Mouse (Mus musculus): ENCODE measurements around the gene Pkd2l1. TPM values are rescaled to one million over a fixed set of nuclear protein-coding genes. Genes with fewer than 3 reads are reported as not detected.

Gene Pkd2l1
- polyA plus RNA-seq, 1 experiment from 2014 or later, result 0.08 TPM

GRCm38 (mm10) chr19:44197053-44197852, 5.0 kb upstream of the Pkd2l1 start:
- TF ChIP-seq CTCF (IDR thresholded peaks at IDR 0.05; ENCODE audit: low read depth), result no peak

GRCm38 (mm10) chr19:44195138-44195537, 2.9 kb upstream of the Pkd2l1 start:
- H3K36me3 ChIP-seq (ENCODE audit: insufficient read depth, low read length), result no peaks in the 10 kb centered on the region
- H3K9ac ChIP-seq (ENCODE audit: low read depth, low read length), result no peak overlapping the region
- H3K27ac ChIP-seq, result no peak overlapping the region
- no peaks in the 10 kb centered on the region for H3K4me1 ChIP-seq (replicated peaks; ENCODE audit: insufficient read depth, low read length)
- ATAC-seq (replicated peaks; ENCODE audit: low FRiP score, low read depth) (no peak), DNase-seq (ENCODE audit: low spot score) (peak; percentile 84)
- H3K4me3 ChIP-seq (replicated peaks; ENCODE audit: low read depth, low read length), result no peak overlapping the region
- 22% methylated on average over 7 of the region's 7 CpGs for WGBS
- no peak overlapping the region for H3K4me2 ChIP-seq (ENCODE audit: low read length)
- TF ChIP-seq CTCF (IDR thresholded peaks at IDR 0.05; ENCODE audit: low read depth), result peak; percentile 93
- H3K27me3 ChIP-seq (ENCODE audit: insufficient read depth, low read length), result no peaks in the 10 kb centered on the region
- H3K9me3 ChIP-seq (replicated peaks; ENCODE audit: low read length), result no peaks in the 10 kb centered on the region

More at GRCm38 (mm10) chr19:44197053-44197852, 5.0 kb upstream of the Pkd2l1 start:
- H3K27ac ChIP-seq, result no peak overlapping the region
- 90% methylated on average over 10 of the region's 10 CpGs for whole genome bisulfite sequencing
- no peaks in the 10 kb centered on the region for H3K4me1 ChIP-seq (replicated peaks; ENCODE audit: insufficient read depth, low read length)
- no peaks in the 10 kb centered on the region for H3K9me3 ChIP-seq (replicated peaks; ENCODE audit: low read length)
- H3K27me3 ChIP-seq (ENCODE audit: insufficient read depth, low read length), result no peaks in the 10 kb centered on the region
- ATAC-seq (replicated peaks; ENCODE audit: low FRiP score, low read depth), result no peak
- no peak overlapping the region for H3K4me3 ChIP-seq (replicated peaks; ENCODE audit: low read depth, low read length)
- DNase-seq (ENCODE audit: low spot score), result no peak
- H3K36me3 ChIP-seq (ENCODE audit: insufficient read depth, low read length), result no peaks in the 10 kb centered on the region
- no peak overlapping the region for H3K4me2 ChIP-seq (ENCODE audit: low read length)
- no peak overlapping the region for H3K9ac ChIP-seq (ENCODE audit: low read depth, low read length)

- Histone ChIP-seq H3K9me3 (replicated peaks; ENCODE audit: low read length) (no peaks in the 10 kb centered on the region), H3K4me1 (replicated peaks; ENCODE audit: insufficient read depth, low read length) (no peaks in the 10 kb centered on the region), H3K9ac (ENCODE audit: low read depth, low read length) (no peak overlapping the region), H3K27ac (no peak overlapping the region), H3K4me3 (replicated peaks; ENCODE audit: low read depth, low read length) (no peak overlapping the region), H3K27me3 (ENCODE audit: insufficient read depth, low read length) (no peaks in the 10 kb centered on the region), H3K36me3 (ENCODE audit: insufficient read depth, low read length) (no peaks in the 10 kb centered on the region), H3K4me2 (ENCODE audit: low read length) (no peak overlapping the region)
- ATAC-seq (replicated peaks; ENCODE audit: low FRiP score, low read depth), result no peak
- WGBS, result 74% methylated on average over 7 of the region's 7 CpGs
- DNase-seq (ENCODE audit: low spot score), result no peak
- no peak for TF ChIP-seq CTCF (IDR thresholded peaks at IDR 0.05; ENCODE audit: low read depth)
These were observed 1.7 kb upstream of the Pkd2l1 start for GRCm38 (mm10) chr19:44193906-44194305.

- H3K4me1 ChIP-seq (replicated peaks; ENCODE audit: insufficient read depth, low read length), result no peaks in the 10 kb centered on the region
- H3K4me2 ChIP-seq (ENCODE audit: low read length), result no peak overlapping the region
- no peak overlapping the region for H3K9ac ChIP-seq (ENCODE audit: low read depth, low read length)
- no peaks in the 10 kb centered on the region for H3K36me3 ChIP-seq (ENCODE audit: insufficient read depth, low read length)
- TF ChIP-seq CTCF (IDR thresholded peaks at IDR 0.05; ENCODE audit: low read depth), result no peak
- no peak overlapping the region for H3K4me3 ChIP-seq (replicated peaks; ENCODE audit: low read depth, low read length)
- DNase-seq (ENCODE audit: low spot score), result no peak
- H3K27ac ChIP-seq, result no peak overlapping the region
- WGBS, result 82% methylated on average over 4 of the region's 4 CpGs
- ATAC-seq (replicated peaks; ENCODE audit: low FRiP score, low read depth), result no peak
- no peaks in the 10 kb centered on the region for H3K9me3 ChIP-seq (replicated peaks; ENCODE audit: low read length)
- no peaks in the 10 kb centered on the region for H3K27me3 ChIP-seq (ENCODE audit: insufficient read depth, low read length)
These were observed 3.2 kb downstream of the Pkd2l1 start for GRCm38 (mm10) chr19:44189056-44189455.

GRCm38 (mm10) chr19:44183968-44184367, 8.3 kb downstream of the Pkd2l1 start:
- Histone ChIP-seq H3K9me3 (replicated peaks; ENCODE audit: low read length) (no peaks in the 10 kb centered on the region), H3K4me2 (ENCODE audit: low read length) (no peak overlapping the region), H3K4me3 (replicated peaks; ENCODE audit: low read depth, low read length) (no peak overlapping the region), H3K27ac (no peak overlapping the region), H3K4me1 (replicated peaks; ENCODE audit: insufficient read depth, low read length) (no peaks in the 10 kb centered on the region), H3K27me3 (ENCODE audit: insufficient read depth, low read length) (no peaks in the 10 kb centered on the region), H3K36me3 (ENCODE audit: insufficient read depth, low read length) (no peaks in the 10 kb centered on the region), H3K9ac (ENCODE audit: low read depth, low read length) (no peak overlapping the region)
- DNase-seq (ENCODE audit: low spot score), result no peak
- TF ChIP-seq CTCF (IDR thresholded peaks at IDR 0.05; ENCODE audit: low read depth), result no peak
- WGBS, result 66% methylated on average over 3 of the region's 3 CpGs
- no peak for ATAC-seq (replicated peaks; ENCODE audit: low FRiP score, low read depth)

- no peaks in the 10 kb centered on the region for H3K4me1 ChIP-seq (replicated peaks; ENCODE audit: insufficient read depth, low read length)
- no peak for DNase-seq (ENCODE audit: low spot score)
- H3K4me3 ChIP-seq (replicated peaks; ENCODE audit: low read depth, low read length), result no peak overlapping the region
- no peaks in the 10 kb centered on the region for H3K36me3 ChIP-seq (ENCODE audit: insufficient read depth, low read length)
- no peaks in the 10 kb centered on the region for H3K9me3 ChIP-seq (replicated peaks; ENCODE audit: low read length)
- H3K4me2 ChIP-seq (ENCODE audit: low read length), result no peak overlapping the region
- no peak overlapping the region for H3K9ac ChIP-seq (ENCODE audit: low read depth, low read length)
- H3K27ac ChIP-seq, result no peak overlapping the region
- no peak for TF ChIP-seq CTCF (IDR thresholded peaks at IDR 0.05; ENCODE audit: low read depth)
- no peak for ATAC-seq (replicated peaks; ENCODE audit: low FRiP score, low read depth)
- WGBS, result 81% methylated on average over 1 of the region's 1 CpGs
- H3K27me3 ChIP-seq (ENCODE audit: insufficient read depth, low read length), result no peaks in the 10 kb centered on the region
These were observed 11.7 kb downstream of the Pkd2l1 start for GRCm38 (mm10) chr19:44180502-44180901.
